ENCODE assay signal across 31 mouse cellular contexts in genomic region chr13:112645529-112646186, GRCm38 (mm10). TPM values are rescaled to one million over a fixed set of nuclear protein-coding genes. Genes with fewer than 3 reads are reported as not detected.
A peak's percentile ranks its signal among the peaks of the same experiment; 100 is the strongest.
DNase-seq lines count a peak whose midpoint lies in the region; ATAC-seq and TF ChIP-seq lines count a peak whose summit lies in the region.
"Had no signal": no experiment of that assay in that cellular context is flagged by ENCODE, and none has a peak within 500 bp of the region (broad histone marks: within the 10 kb centered on the region; RNA-seq: fewer than 3 reads in every experiment).

No protein-coding gene starts in this region.

- H3K9me3 ChIP-seq in liver, embryonic 11.5 days (ENCODE audit: control insufficient read depth, low read length) = no peaks in the 10 kb centered on the region
- no peaks in the 10 kb centered on the region for H3K9me3 ChIP-seq in liver, embryonic 14.5 days (ENCODE audit: control insufficient read depth, low read length)
- no peaks in the 10 kb centered on the region for H3K9me3 ChIP-seq in midbrain, embryonic 13.5 days
- H3K9me3 ChIP-seq: embryonic facial prominence, embryonic 10.5 days; embryonic facial prominence, embryonic 15.5 days; limb, embryonic 13.5 days; megakaryocyte, embryonic 14.5 days had no signal

- 87% methylated on average over 1 of the region's 1 CpGs for WGBS in liver, embryonic 11.5 days
- 75% methylated on average over 1 of the region's 1 CpGs for WGBS in liver, embryonic 14.5 days (ENCODE audit: insufficient replicate concordance)
- 91% methylated on average over 1 of the region's 1 CpGs for WGBS in midbrain, embryonic 13.5 days

- no peak for TF ChIP-seq CTCF in liver, embryonic 14.5 days (IDR thresholded peaks at IDR 0.05; ENCODE audit: low read depth)

- no peak overlapping the region for H3K9ac ChIP-seq in liver, embryonic 11.5 days (ENCODE audit: low read depth, low read length)
- no peak overlapping the region for H3K9ac ChIP-seq in liver, embryonic 14.5 days (replicated peaks)
- H3K9ac ChIP-seq in midbrain, embryonic 13.5 days (replicated peaks) = no peak overlapping the region
- H3K9ac ChIP-seq: embryonic facial prominence, embryonic 15.5 days; hindbrain, embryonic 14.5 days; limb, embryonic 13.5 days had no signal

- H3K36me3 ChIP-seq in liver, embryonic 11.5 days (ENCODE audit: control insufficient read depth, insufficient read depth, low read length) = no peaks in the 10 kb centered on the region
- no peaks in the 10 kb centered on the region for H3K36me3 ChIP-seq in liver, embryonic 14.5 days (replicated peaks; ENCODE audit: control insufficient read depth, insufficient read depth, low read depth)
- no peaks in the 10 kb centered on the region for H3K36me3 ChIP-seq in midbrain, embryonic 13.5 days
- H3K36me3 ChIP-seq: embryonic facial prominence, embryonic 10.5 days; embryonic facial prominence, embryonic 15.5 days; limb, embryonic 13.5 days had no signal

- no peak overlapping the region for H3K4me3 ChIP-seq in liver, embryonic 11.5 days (ENCODE audit: low read depth, low read length)
- no peak overlapping the region for H3K4me3 ChIP-seq in liver, embryonic 14.5 days (ENCODE audit: insufficient read depth in 1 of 2, low read depth in 2 of 2, low read length in 2 of 2)
- no peak overlapping the region for H3K4me3 ChIP-seq in midbrain, embryonic 13.5 days (replicated peaks)
- H3K4me3 ChIP-seq: embryonic facial prominence, embryonic 10.5 days; embryonic facial prominence, embryonic 15.5 days; limb, embryonic 13.5 days; megakaryocyte, embryonic 14.5 days had no signal

- H3K4me1 ChIP-seq in liver, embryonic 11.5 days (replicated peaks; ENCODE audit: control insufficient read depth, insufficient read depth, low read length) = peaks cover 3% of the 10 kb centered on the region; the same call in 1 of the 2 replicates
- peaks cover 14 to 22% of the 10 kb centered on the region in 2 experiments for H3K4me1 ChIP-seq in liver, embryonic 14.5 days (replicated peaks; ENCODE audit: control insufficient read depth in 2 of 2, insufficient read depth in 2 of 2, low read length in 1 of 2)
- no peaks in the 10 kb centered on the region for H3K4me1 ChIP-seq in midbrain, embryonic 13.5 days (replicated peaks)
- H3K4me1 ChIP-seq: embryonic facial prominence, embryonic 10.5 days; embryonic facial prominence, embryonic 15.5 days; limb, embryonic 13.5 days; megakaryocyte, embryonic 14.5 days had no signal

- peak; percentile 91 for ATAC-seq in liver, embryonic 11.5 days (replicated peaks; ENCODE audit: low FRiP score)
- peak; percentile 56; the same call in 1 of the 2 replicates for ATAC-seq in common myeloid progenitor, adult 5-6 weeks (replicated peaks; ENCODE audit: low read depth, poor library complexity, severe bottlenecking)
- ATAC-seq in liver, embryonic 14.5 days (ENCODE audit: insufficient read depth) = peak; percentile 93
- peak; percentile 83 for ATAC-seq in megakaryocyte-erythroid progenitor cell, adult 5-6 weeks (replicated peaks; ENCODE audit: low FRiP score, low TSS enrichment, poor library complexity, severe bottlenecking)
- ATAC-seq in midbrain, embryonic 13.5 days = no peak
- ATAC-seq: forebrain, embryonic 14.5 days; intestine, postnatal 0 days had no signal

- peak; percentile 88 for TF ChIP-seq EP300 in liver, embryonic 14.5 days (IDR thresholded peaks at IDR 0.05; ENCODE audit: low read depth)

- no peak overlapping the region for H3K4me2 ChIP-seq in liver, embryonic 11.5 days
- peak overlapping the region; percentile 24 for H3K4me2 ChIP-seq in liver, embryonic 14.5 days (ENCODE audit: low read depth)
- no peak overlapping the region for H3K4me2 ChIP-seq in midbrain, embryonic 13.5 days (replicated peaks)
- H3K4me2 ChIP-seq: embryonic facial prominence, embryonic 15.5 days; heart, embryonic 11.5 days; hindbrain, embryonic 14.5 days; limb, embryonic 13.5 days had no signal

- H3K27ac ChIP-seq in liver, embryonic 11.5 days (ENCODE audit: low read depth, low read length) = peak overlapping the region; percentile 43
- peak overlapping the region; percentile 46 for H3K27ac ChIP-seq in liver, embryonic 14.5 days
- no peak overlapping the region for H3K27ac ChIP-seq in midbrain, embryonic 13.5 days
- H3K27ac ChIP-seq: embryonic facial prominence, embryonic 10.5 days; embryonic facial prominence, embryonic 15.5 days; hindbrain, embryonic 14.5 days; limb, embryonic 13.5 days had no signal

- DNase-seq in liver, embryonic 11.5 days (ENCODE audit: low spot score) = no peak
- DNase-seq in liver = no peak
- DNase-seq in liver, embryonic 14.5 days (ENCODE audit: low read depth in 3 of 3, low spot score in 3 of 3) = peak; percentile 30 to 55 (median 41)
- DNase-seq in adrenal gland, adult 8-10 months = no peak
- DNase-seq: adrenal gland, postnatal 36 days; cerebellum, adult 2 months; cerebellum, postnatal 14 days; gastrocnemius, postnatal 25 days; heart, adult 11 months; heart, postnatal 4 days; kidney, adult 9 months; kidney, postnatal 14 days; layer of hippocampus, adult 9-11 months; lung, adult 2 months; lung, postnatal 14 days; midbrain, embryonic 14.5 days; right cerebral cortex, postnatal 25 days; thymus, postnatal 4 days had no signal

- H3K27me3 ChIP-seq in liver, embryonic 11.5 days (replicated peaks; ENCODE audit: control insufficient read depth, insufficient read depth, low read length) = no peaks in the 10 kb centered on the region
- H3K27me3 ChIP-seq in liver, embryonic 14.5 days (ENCODE audit: control insufficient read depth, insufficient read depth, low read length) = no peaks in the 10 kb centered on the region
- H3K27me3 ChIP-seq in midbrain, embryonic 13.5 days = no peaks in the 10 kb centered on the region
- H3K27me3 ChIP-seq: embryonic facial prominence, embryonic 15.5 days; limb, embryonic 13.5 days had no signal

RNA-seq across cellular contexts. Expression of gene Ddx4, which starts 6.6 kb away (rescaled TPM):
- polyA plus RNA-seq in liver, embryonic 11.5 days (2014; fragmentation: Nextera tagmentation; extraction: Ambion mirVana) = 0.83 and 0.99 TPM in 2 replicates
- 1.3 and 3.7 TPM in 2 replicates for total RNA-seq in common myeloid progenitor, adult 5-6 weeks (2017)
- polyA plus RNA-seq in liver, embryonic 14.5 days (2012; rRNA removed) = 0.22 and 0.32 TPM in 2 replicates
- 0.09 and 0.21 TPM in 2 replicates for polyA plus RNA-seq in liver, embryonic 14.5 days (2014; fragmentation: Nextera tagmentation; extraction: Ambion mirVana)
- total RNA-seq in megakaryocyte-erythroid progenitor cell, adult 5-6 weeks (2014; fragmentation: Nextera tagmentation) = 1.7 and 4.4 TPM in 2 replicates
- 1.6 and 4.1 TPM in 2 replicates for total RNA-seq in megakaryocyte-erythroid progenitor cell, adult 5-6 weeks (2017)
- under 1 TPM; 0.27 to 0.96 (median 0.53) TPM for total RNA-seq in adrenal gland, adult 8-10 months (2022)
- polyA plus RNA-seq in midbrain, embryonic 13.5 days (2015; fragmentation: Nextera tagmentation; extraction: Ambion mirVana) = 0.87 and 0.94 TPM in 2 replicates
- total RNA-seq: gastrocnemius, adult 18-20 months; gastrocnemius, postnatal 25 days; monocyte, adult 5-6 weeks had no signal
- polyA plus RNA-seq: lung, adult 2 months had no signal

RNA-seq across cellular contexts. Expression of gene Slc38a9, which starts 14.9 kb away (rescaled TPM):
- 13.3 and 15.8 TPM in 2 replicates for polyA plus RNA-seq in liver, embryonic 11.5 days (2014; fragmentation: Nextera tagmentation; extraction: Ambion mirVana)
- total RNA-seq in common myeloid progenitor, adult 5-6 weeks (2017) = 29.5 and 43.1 TPM in 2 replicates
- polyA plus RNA-seq in liver, embryonic 14.5 days (2012; rRNA removed) = 9.2 and 10.9 TPM in 2 replicates
- polyA plus RNA-seq in liver, embryonic 14.5 days (2014; fragmentation: Nextera tagmentation; extraction: Ambion mirVana) = 8.3 and 9.2 TPM in 2 replicates
- 122 and 153 TPM in 2 replicates for total RNA-seq in megakaryocyte-erythroid progenitor cell, adult 5-6 weeks (2014; fragmentation: Nextera tagmentation)
- total RNA-seq in megakaryocyte-erythroid progenitor cell, adult 5-6 weeks (2017) = 33.5 and 44.5 TPM in 2 replicates
- total RNA-seq in adrenal gland, adult 8-10 months (2022) = 10 to 100 TPM; 27.8 to 39.4 (median 36.0) TPM
- polyA plus RNA-seq in midbrain, embryonic 13.5 days (2015; fragmentation: Nextera tagmentation; extraction: Ambion mirVana) = 31.4 and 31.6 TPM in 2 replicates

RNA-seq across cellular contexts. Expression of gene Il31ra, which starts 51.5 kb away (rescaled TPM):
- polyA plus RNA-seq in liver, embryonic 11.5 days (2014; fragmentation: Nextera tagmentation; extraction: Ambion mirVana) = 0.06 and 0.08 TPM in 2 replicates
- total RNA-seq in common myeloid progenitor, adult 5-6 weeks (2017) = 7.0 and 9.2 TPM in 2 replicates
- polyA plus RNA-seq in liver, embryonic 14.5 days (2012; rRNA removed) = 0.01 and 0.04 TPM in 2 replicates
- polyA plus RNA-seq in liver, embryonic 14.5 days (2014; fragmentation: Nextera tagmentation; extraction: Ambion mirVana) = 0.08 TPM in 1 of 2 replicates, not detected in the other
- total RNA-seq in megakaryocyte-erythroid progenitor cell, adult 5-6 weeks (2014; fragmentation: Nextera tagmentation) = 8.1 and 10.4 TPM in 2 replicates
- 6.5 and 9.9 TPM in 2 replicates for total RNA-seq in megakaryocyte-erythroid progenitor cell, adult 5-6 weeks (2017)
- total RNA-seq in adrenal gland, adult 8-10 months (2022) = under 1 TPM; 0.10 to 0.26 (median 0.16) TPM
- not detected in 2 replicates for polyA plus RNA-seq in midbrain, embryonic 13.5 days (2015; fragmentation: Nextera tagmentation; extraction: Ambion mirVana)
- total RNA-seq: gastrocnemius, adult 18-20 months; gastrocnemius, postnatal 25 days; heart, postnatal 4 days had no signal
- polyA plus RNA-seq: embryonic facial prominence, embryonic 10.5 days; midbrain, embryonic 14.5 days had no signal

Comparison
In these comparisons a context has a peak if more than half of its experiments do, and no peak if none do; other contexts are left out.
1. DNase-seq: peak in liver, embryonic 14.5 days (3 of 3); none in liver, embryonic 11.5 days (single experiment), liver (single experiment) and adrenal gland, adult 8-10 months (single experiment).